Mouse (Mus musculus): ENCODE results near the gene Cpxm1. TPM values are rescaled to one million over a fixed set of nuclear protein-coding genes. Genes with fewer than 3 reads are reported as not detected.

Cpxm1 gene
- polyA plus RNA-seq (2012; rRNA removed) = 7.7 and 8.0 TPM in 2 replicates

- H3K4me1 ChIP-seq (ENCODE audit: control insufficient read depth, insufficient read depth, low read length) = peaks cover 5% of the 10 kb centered on the region; the same call in 1 of the 2 replicates
- peak in 1 of 2 experiments; percentile 15 for DNase-seq
- TF ChIP-seq CTCF (IDR thresholded peaks at IDR 0.05; ENCODE audit: borderline replicate concordance, insufficient read depth, low read depth, low read length) (no peak), POLR2A (IDR thresholded peaks at IDR 0.05; ENCODE audit: borderline replicate concordance, insufficient read depth, low read length) (no peak)
- no peak within 1 kb of the TSS for H3K27ac ChIP-seq (ENCODE audit: insufficient read depth, low read length)
- H3K4me3 ChIP-seq (replicated peaks; ENCODE audit: insufficient read depth, low read depth, low read length) = peak within 1 kb of the TSS; percentile 18
- WGBS = 3% methylated on average over 49 of the region's 53 CpGs
- no peaks in the 10 kb centered on the region; the same call in 1 of the 2 replicates for H3K27me3 ChIP-seq (ENCODE audit: control insufficient read depth, insufficient read depth, low read length)
Measured at GRCm38 (mm10) chr2:130397186-130397985, at the start of gene Cpxm1. TSS of gene Cpxm1 (minus strand) at chr2:130397574.

GRCm38 (mm10) chr2:130442162-130442561 is 44.8 kb upstream of the Cpxm1 start:
- Histone ChIP-seq H3K27ac (ENCODE audit: insufficient read depth, low read length) (no peak overlapping the region), H3K4me3 (replicated peaks; ENCODE audit: insufficient read depth, low read depth, low read length) (no peak overlapping the region), H3K27me3 (ENCODE audit: control insufficient read depth, insufficient read depth, low read length) (no peaks in the 10 kb centered on the region), H3K4me1 (ENCODE audit: control insufficient read depth, insufficient read depth, low read length) (peaks cover 11% of the 10 kb centered on the region)
- DNase-seq = no peak
- TF ChIP-seq CTCF (IDR thresholded peaks at IDR 0.05; ENCODE audit: borderline replicate concordance, insufficient read depth, low read depth, low read length) = no peak
- WGBS = 76% methylated on average over 10 of the region's 10 CpGs

DNA sequence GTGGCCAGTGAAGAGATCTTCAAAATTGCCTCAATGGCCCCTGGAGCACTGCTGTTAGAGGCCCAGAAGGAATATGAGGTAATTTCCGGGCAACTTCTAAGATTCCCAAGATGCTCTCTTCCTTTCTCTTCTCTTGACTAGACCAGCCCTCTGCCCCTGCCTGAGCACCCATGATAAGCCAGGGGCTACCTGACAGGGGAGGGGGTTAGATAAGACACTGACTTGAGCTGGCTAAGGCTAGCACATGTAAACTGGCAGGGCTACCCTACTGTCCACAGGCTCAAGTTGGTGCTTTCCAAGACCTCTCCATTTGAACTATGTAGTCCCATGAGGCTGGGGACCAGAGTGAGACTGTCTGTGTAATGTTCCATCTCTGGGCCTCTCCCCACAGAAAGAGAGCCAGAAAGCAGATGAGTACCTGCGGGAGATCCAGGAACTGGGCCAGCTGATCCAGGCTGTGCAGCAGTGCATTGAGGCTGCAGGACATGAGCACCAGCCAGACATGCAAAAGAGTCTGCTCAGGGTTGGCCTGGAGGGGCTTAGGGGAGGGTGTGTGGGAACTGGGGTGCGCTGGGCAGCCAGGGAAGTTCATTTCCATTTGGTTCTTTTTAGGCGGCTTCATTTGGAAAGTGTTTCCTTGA is 42.6 kb upstream of the Cpxm1 start:
- TF ChIP-seq POLR2A (IDR thresholded peaks at IDR 0.05; ENCODE audit: borderline replicate concordance, insufficient read depth, low read length) (no peak), CTCF (IDR thresholded peaks at IDR 0.05; ENCODE audit: borderline replicate concordance, insufficient read depth, low read depth, low read length) (no peak)
- Histone ChIP-seq H3K4me3 (replicated peaks; ENCODE audit: insufficient read depth, low read depth, low read length) (no peak overlapping the region), H3K27ac (ENCODE audit: insufficient read depth, low read length) (no peak overlapping the region), H3K4me1 (ENCODE audit: control insufficient read depth, insufficient read depth, low read length) (peaks cover 11% of the 10 kb centered on the region), H3K27me3 (ENCODE audit: control insufficient read depth, insufficient read depth, low read length) (no peaks in the 10 kb centered on the region)
- 46% methylated on average over 4 of the region's 4 CpGs for WGBS
- DNase-seq = no peak

GRCm38 (mm10) chr2:130438861-130439260 is 41.5 kb upstream of the Cpxm1 start:
- Histone ChIP-seq H3K4me1 (ENCODE audit: control insufficient read depth, insufficient read depth, low read length) (peaks cover 11% of the 10 kb centered on the region), H3K27me3 (ENCODE audit: control insufficient read depth, insufficient read depth, low read length) (no peaks in the 10 kb centered on the region), H3K4me3 (replicated peaks; ENCODE audit: insufficient read depth, low read depth, low read length) (no peak overlapping the region), H3K27ac (ENCODE audit: insufficient read depth, low read length) (no peak overlapping the region)
- TF ChIP-seq CTCF (IDR thresholded peaks at IDR 0.05; ENCODE audit: borderline replicate concordance, insufficient read depth, low read depth, low read length) (no peak), POLR2A (IDR thresholded peaks at IDR 0.05; ENCODE audit: borderline replicate concordance, insufficient read depth, low read length) (no peak)
- 18% methylated on average over 3 of the region's 3 CpGs for WGBS
- DNase-seq = no peak

DNA sequence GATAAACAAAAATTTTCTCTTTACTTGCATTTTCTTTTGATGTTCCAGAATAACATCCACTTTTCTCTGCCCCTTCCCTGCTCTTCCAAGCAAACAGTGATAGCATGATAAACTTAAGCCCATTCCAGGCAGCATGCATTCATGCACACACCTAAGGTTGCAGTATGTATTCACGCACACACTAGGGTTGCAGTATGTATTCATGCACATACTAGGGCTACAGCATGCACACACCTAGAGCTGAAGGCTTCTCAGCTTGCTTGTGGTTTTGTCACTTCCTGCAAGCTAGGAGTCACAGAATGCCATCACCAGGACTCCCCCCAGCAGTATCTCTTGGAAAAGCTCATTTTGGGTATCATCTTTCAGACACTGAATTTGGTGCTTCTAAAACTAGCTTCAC is 39.4 kb upstream of the Cpxm1 start:
- TF ChIP-seq CTCF (IDR thresholded peaks at IDR 0.05; ENCODE audit: borderline replicate concordance, insufficient read depth, low read depth, low read length) (no peak), POLR2A (IDR thresholded peaks at IDR 0.05; ENCODE audit: borderline replicate concordance, insufficient read depth, low read length) (no peak)
- DNase-seq = no peak
- Histone ChIP-seq H3K27ac (ENCODE audit: insufficient read depth, low read length) (no peak overlapping the region), H3K27me3 (ENCODE audit: control insufficient read depth, insufficient read depth, low read length) (no peaks in the 10 kb centered on the region), H3K4me1 (ENCODE audit: control insufficient read depth, insufficient read depth, low read length) (peaks cover 11% of the 10 kb centered on the region), H3K4me3 (replicated peaks; ENCODE audit: insufficient read depth, low read depth, low read length) (no peak overlapping the region)
- 96% methylated on average over 1 of the region's 1 CpGs for WGBS

GRCm38 (mm10) chr2:130433152-130433551 is 35.8 kb upstream of the Cpxm1 start:
- Histone ChIP-seq H3K4me1 (ENCODE audit: control insufficient read depth, insufficient read depth, low read length) (no peaks in the 10 kb centered on the region), H3K4me3 (replicated peaks; ENCODE audit: insufficient read depth, low read depth, low read length) (no peak overlapping the region), H3K27ac (ENCODE audit: insufficient read depth, low read length) (no peak overlapping the region), H3K27me3 (ENCODE audit: control insufficient read depth, insufficient read depth, low read length) (no peaks in the 10 kb centered on the region)
- WGBS = 24% methylated on average over 4 of the region's 4 CpGs
- TF ChIP-seq POLR2A (IDR thresholded peaks at IDR 0.05; ENCODE audit: borderline replicate concordance, insufficient read depth, low read length) (no peak), CTCF (IDR thresholded peaks at IDR 0.05; ENCODE audit: borderline replicate concordance, insufficient read depth, low read depth, low read length) (peak; percentile 52; the same call in 1 of the 2 replicates)
- DNase-seq = peak in 1 of 2 experiments; percentile 51

- H3K27me3 ChIP-seq (ENCODE audit: control insufficient read depth, insufficient read depth, low read length) = no peaks in the 10 kb centered on the region
- H3K27ac ChIP-seq (ENCODE audit: insufficient read depth, low read length) = no peak overlapping the region
- H3K4me3 ChIP-seq (replicated peaks; ENCODE audit: insufficient read depth, low read depth, low read length) = no peak overlapping the region
- DNase-seq = no peak
- whole genome bisulfite sequencing = 88% methylated on average over 3 of the region's 3 CpGs
- H3K4me1 ChIP-seq (ENCODE audit: control insufficient read depth, insufficient read depth, low read length) = no peaks in the 10 kb centered on the region
- no peak for TF ChIP-seq POLR2A (IDR thresholded peaks at IDR 0.05; ENCODE audit: borderline replicate concordance, insufficient read depth, low read length)
- no peak for TF ChIP-seq CTCF (IDR thresholded peaks at IDR 0.05; ENCODE audit: borderline replicate concordance, insufficient read depth, low read depth, low read length)
Measured at GRCm38 (mm10) chr2:130432157-130432556, 34.8 kb upstream of the Cpxm1 start.

DNA sequence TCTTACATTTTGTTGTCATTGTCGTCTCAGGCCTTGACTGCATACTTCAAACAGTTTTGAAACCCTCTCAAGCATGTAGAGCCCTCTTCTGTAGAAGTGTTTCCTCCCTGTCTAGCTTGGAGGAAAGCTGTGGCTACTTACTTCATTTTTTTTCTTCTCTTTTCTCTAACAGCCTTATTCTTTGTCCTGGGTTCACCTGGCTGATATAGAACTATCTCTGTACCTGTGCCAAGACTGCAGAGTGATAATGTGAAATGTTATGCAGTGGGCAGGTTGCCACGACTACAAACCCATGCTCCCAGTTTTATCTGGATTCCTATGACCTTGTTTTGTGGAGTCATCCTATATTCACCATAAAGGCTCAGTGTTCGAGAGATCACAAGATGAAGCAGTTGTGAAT is 33.1 kb upstream of the Cpxm1 start:
- 73% methylated on average over 3 of the region's 3 CpGs for WGBS
- Histone ChIP-seq H3K4me3 (replicated peaks; ENCODE audit: insufficient read depth, low read depth, low read length) (no peak overlapping the region), H3K4me1 (ENCODE audit: control insufficient read depth, insufficient read depth, low read length) (no peaks in the 10 kb centered on the region), H3K27ac (ENCODE audit: insufficient read depth, low read length) (no peak overlapping the region), H3K27me3 (ENCODE audit: control insufficient read depth, insufficient read depth, low read length) (no peaks in the 10 kb centered on the region)
- TF ChIP-seq CTCF (IDR thresholded peaks at IDR 0.05; ENCODE audit: borderline replicate concordance, insufficient read depth, low read depth, low read length) (no peak), POLR2A (IDR thresholded peaks at IDR 0.05; ENCODE audit: borderline replicate concordance, insufficient read depth, low read length) (no peak)
- no peak for DNase-seq
